Comparison of ENCODE assay signal across 19 mouse cellular contexts in the genomic region with DNA sequence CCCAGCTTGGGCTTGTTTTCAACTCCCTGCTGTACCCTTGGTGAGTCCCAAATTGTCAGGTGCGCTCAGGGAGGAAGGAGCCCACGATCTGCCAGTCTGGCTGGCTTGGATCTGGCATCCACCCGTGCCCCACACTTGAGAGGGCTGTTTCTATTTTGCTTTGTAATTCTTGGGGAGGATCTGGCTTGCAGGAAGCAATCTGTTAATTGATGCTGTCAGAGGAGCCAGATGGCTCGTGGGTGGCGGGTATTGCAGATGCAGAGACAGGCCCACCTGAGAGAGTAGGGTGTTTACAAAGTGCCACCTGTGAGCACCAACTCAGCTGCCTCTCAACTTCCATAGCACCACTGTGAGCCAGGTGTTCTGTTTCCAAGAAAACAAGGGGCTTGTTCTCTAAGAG.
DNase-seq lines count a peak whose midpoint lies in the region; ATAC-seq and TF ChIP-seq lines count a peak whose summit lies in the region.
"Had no signal": no experiment of that assay in that cellular context is flagged by ENCODE, and none has a peak within 500 bp of the region (broad histone marks: within the 10 kb centered on the region; RNA-seq: fewer than 3 reads in every experiment).

No protein-coding gene starts in this region.

- no peak overlapping the region for H3K27ac ChIP-seq in embryonic facial prominence, embryonic 14.5 days (replicated peaks; ENCODE audit: low read depth, low read length)
- no peak overlapping the region for H3K27ac ChIP-seq in embryonic facial prominence, embryonic 10.5 days (replicated peaks)
- peak overlapping the region; percentile 57 for H3K27ac ChIP-seq in layer of hippocampus, adult 2 months
- H3K27ac ChIP-seq in midbrain, embryonic 16.5 days (ENCODE audit: low read length) = no peak overlapping the region
- H3K27ac ChIP-seq: gastrocnemius, adult 2 months; hindbrain, embryonic 15.5 days; limb, embryonic 12.5 days; liver, embryonic 15.5 days; neural tube, embryonic 15.5 days had no signal

- no peak for ATAC-seq in embryonic facial prominence, embryonic 14.5 days (ENCODE audit: low read depth)
- no peak for ATAC-seq in midbrain, embryonic 16.5 days

- no peak overlapping the region for H3K4me2 ChIP-seq in embryonic facial prominence, embryonic 14.5 days (ENCODE audit: low read depth, low read length)
- H3K4me2 ChIP-seq in midbrain, embryonic 16.5 days (ENCODE audit: low read length) = no peak overlapping the region
- H3K4me2 ChIP-seq: hindbrain, embryonic 15.5 days; limb, embryonic 12.5 days; liver, embryonic 15.5 days; midbrain, embryonic 11.5 days; neural tube, embryonic 15.5 days had no signal

- no peaks in the 10 kb centered on the region for H3K27me3 ChIP-seq in embryonic facial prominence, embryonic 14.5 days (replicated peaks; ENCODE audit: control insufficient read depth, insufficient read depth, low read length)
- H3K27me3 ChIP-seq in embryonic facial prominence, embryonic 10.5 days (replicated peaks; ENCODE audit: low read depth, poor library complexity, severe bottlenecking) = no peaks in the 10 kb centered on the region
- H3K27me3 ChIP-seq in midbrain, embryonic 16.5 days (ENCODE audit: control insufficient read depth, insufficient read depth, low read depth, low read length) = no peaks in the 10 kb centered on the region
- H3K27me3 ChIP-seq: hindbrain, embryonic 15.5 days; limb, embryonic 12.5 days; liver, embryonic 15.5 days; neural tube, embryonic 15.5 days had no signal

- H3K9ac ChIP-seq in embryonic facial prominence, embryonic 14.5 days (ENCODE audit: low read depth, low read length) = no peak overlapping the region
- no peak overlapping the region for H3K9ac ChIP-seq in midbrain, embryonic 16.5 days (ENCODE audit: low read depth, low read length)
- H3K9ac ChIP-seq: hindbrain, embryonic 15.5 days; limb, embryonic 12.5 days; liver, embryonic 15.5 days; neural tube, embryonic 15.5 days had no signal

- no peaks in the 10 kb centered on the region for H3K9me3 ChIP-seq in embryonic facial prominence, embryonic 14.5 days (ENCODE audit: control insufficient read depth, low read length)
- peaks cover 11% of the 10 kb centered on the region; the same call in 1 of the 2 replicates for H3K9me3 ChIP-seq in embryonic facial prominence, embryonic 10.5 days
- peaks cover 10% of the 10 kb centered on the region for H3K9me3 ChIP-seq in midbrain, embryonic 16.5 days (replicated peaks; ENCODE audit: control insufficient read depth, low read length, poor library complexity, severe bottlenecking)
- H3K9me3 ChIP-seq: hindbrain, embryonic 15.5 days; liver, embryonic 15.5 days had no signal

- peak; percentile 7 for DNase-seq in embryonic facial prominence, embryonic 14.5 days (ENCODE audit: low spot score)
- DNase-seq in embryonic facial prominence, embryonic 10.5 days (ENCODE audit: low spot score) = no peak
- DNase-seq in brain, adult 2 months (ENCODE audit: low read depth, low spot score) = peak; percentile 73
- DNase-seq in layer of hippocampus, adult 2 months (ENCODE audit: low spot score in 2 of 2) = peak; percentile 60 to 67
- DNase-seq in left cerebral cortex, postnatal 25 days (ENCODE audit: low spot score in 2 of 2) = peak; percentile 70 to 73
- DNase-seq in embryo, embryonic 11 days = no peak
- DNase-seq in heart, postnatal 10 days = no peak
- DNase-seq: gastrocnemius, adult 2 months; heart, postnatal 14 days; kidney, adult 2 months; kidney, postnatal 25 days; lung, postnatal 36 days; retina, postnatal 1 day had no signal

- intact Hi-C loops in left cerebral cortex, postnatal 25 days (cut with DNase I) = no loop called here
- intact Hi-C loops in heart, postnatal 10 days (cut with DNase I) = loop anchor here (1.0 kb wide), 1 partner anchor 35 kb away; no protein-coding TSS in a partner anchor

- TF ChIP-seq CTCF in layer of hippocampus, adult 2 months (conservative IDR thresholded peaks at IDR 0.05) = no peak

- no peak overlapping the region for H3K4me3 ChIP-seq in embryonic facial prominence, embryonic 14.5 days (ENCODE audit: low read depth, low read length)
- no peak overlapping the region for H3K4me3 ChIP-seq in embryonic facial prominence, embryonic 10.5 days
- no peak overlapping the region for H3K4me3 ChIP-seq in layer of hippocampus, adult 2 months
- no peak overlapping the region for H3K4me3 ChIP-seq in midbrain, embryonic 16.5 days (ENCODE audit: low read depth, low read length)
- H3K4me3 ChIP-seq: gastrocnemius, adult 2 months; hindbrain, embryonic 15.5 days; limb, embryonic 12.5 days; liver, embryonic 15.5 days; neural tube, embryonic 15.5 days had no signal

- no peaks in the 10 kb centered on the region for H3K36me3 ChIP-seq in embryonic facial prominence, embryonic 14.5 days (ENCODE audit: control insufficient read depth, insufficient read depth, low read length)
- H3K36me3 ChIP-seq in embryonic facial prominence, embryonic 10.5 days (replicated peaks) = no peaks in the 10 kb centered on the region
- H3K36me3 ChIP-seq in midbrain, embryonic 16.5 days (ENCODE audit: control insufficient read depth, insufficient read depth, low read length) = no peaks in the 10 kb centered on the region
- H3K36me3 ChIP-seq: hindbrain, embryonic 15.5 days; limb, embryonic 12.5 days; liver, embryonic 15.5 days; neural tube, embryonic 15.5 days had no signal

- H3K4me1 ChIP-seq in embryonic facial prominence, embryonic 14.5 days (ENCODE audit: control insufficient read depth, insufficient read depth, low read length) = no peaks in the 10 kb centered on the region
- no peaks in the 10 kb centered on the region for H3K4me1 ChIP-seq in embryonic facial prominence, embryonic 10.5 days
- H3K4me1 ChIP-seq in midbrain, embryonic 16.5 days (ENCODE audit: control insufficient read depth, insufficient read depth, low read length) = no peaks in the 10 kb centered on the region
- H3K4me1 ChIP-seq: hindbrain, embryonic 15.5 days; limb, embryonic 12.5 days; liver, embryonic 15.5 days; neural tube, embryonic 15.5 days had no signal

- 56% methylated on average over 5 of the region's 5 CpGs for WGBS in embryonic facial prominence, embryonic 14.5 days
- WGBS in embryonic facial prominence, embryonic 10.5 days = 79% methylated on average over 5 of the region's 5 CpGs
- 83% methylated on average over 5 of the region's 5 CpGs for WGBS in midbrain, embryonic 16.5 days

Comparison
In these comparisons a context has a peak if more than half of its experiments do, and no peak if none do; other contexts are left out.
1. DNase-seq: peak in embryonic facial prominence, embryonic 14.5 days (single experiment), brain, adult 2 months (single experiment), layer of hippocampus, adult 2 months (2 of 2) and left cerebral cortex, postnatal 25 days (2 of 2); none in embryonic facial prominence, embryonic 10.5 days (single experiment), embryo, embryonic 11 days (single experiment) and heart, postnatal 10 days (0 of 2).